Mouse (Mus musculus) gastrocnemius, postnatal 4 days (tissue): ENCODE data around the gene Etl4. TPM values are rescaled to one million over a fixed set of nuclear protein-coding genes. Genes with fewer than 3 reads are reported as not detected.
"Not testable (repeated sequence)": the region's sequence is repeated elsewhere in the genome, so short reads cannot be mapped to it uniquely, and the experiment has no call there.

ENCODE experiments used
- DNase-seq, 2 experiments: peaks; one replicate each; pipeline ENCODE4 v3.0.0; 2021 to 2022; ENCODE audit warnings: low spot score in 2 of 2, mixed read lengths in 2 of 2
- total RNA-seq, 2 experiments: library from RNA; stranded (reverse); gene quantifications; 2 replicates each; pipeline ENCODE4 v1.2.3; 2021

Etl4 gene
- total RNA-seq, 2 experiments from 2014 or later: 32.9 to 38.3 TPM

DNA sequence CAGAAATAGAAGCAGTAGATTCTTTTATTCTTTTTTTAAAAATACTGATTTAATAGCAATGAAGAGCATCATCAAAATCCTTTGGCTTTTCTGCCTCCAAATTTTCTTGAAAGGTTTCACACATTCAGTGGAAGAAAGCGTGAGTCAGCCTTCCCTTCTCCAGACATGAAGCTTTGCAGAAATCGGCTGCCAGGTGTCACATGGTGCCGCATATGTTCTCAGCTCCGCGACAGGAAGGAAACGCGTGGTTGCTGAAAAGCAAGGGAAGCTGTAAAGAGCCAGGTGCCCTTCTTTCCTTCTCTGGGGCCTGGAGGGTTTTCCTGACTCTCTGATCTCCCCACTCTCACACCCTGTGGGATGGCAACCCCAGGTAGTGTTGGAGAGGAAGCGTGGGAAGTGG lies 383.8 kb downstream of the Etl4 start:
- DNase-seq: no peak

DNA sequence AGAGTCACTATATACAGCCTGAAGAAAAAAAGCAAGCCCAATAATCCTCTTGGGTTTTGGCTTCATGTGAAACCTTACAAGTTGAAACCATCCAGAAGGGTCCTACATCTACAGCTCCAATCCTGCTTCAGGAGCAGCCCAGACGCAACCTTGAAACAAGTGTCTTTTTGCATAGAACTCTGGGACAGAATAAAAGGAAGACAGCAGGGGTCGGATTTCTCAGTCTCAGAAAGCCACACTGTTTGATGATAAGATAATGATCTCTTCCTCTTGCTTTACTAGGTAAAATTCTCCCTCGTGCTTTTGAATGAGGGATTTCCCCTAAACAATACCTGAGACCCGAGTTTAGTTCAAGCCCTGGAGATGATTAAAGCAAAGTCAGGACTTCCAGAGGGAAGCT lies 385.0 kb downstream of the Etl4 start:
- no peak for DNase-seq

DNA sequence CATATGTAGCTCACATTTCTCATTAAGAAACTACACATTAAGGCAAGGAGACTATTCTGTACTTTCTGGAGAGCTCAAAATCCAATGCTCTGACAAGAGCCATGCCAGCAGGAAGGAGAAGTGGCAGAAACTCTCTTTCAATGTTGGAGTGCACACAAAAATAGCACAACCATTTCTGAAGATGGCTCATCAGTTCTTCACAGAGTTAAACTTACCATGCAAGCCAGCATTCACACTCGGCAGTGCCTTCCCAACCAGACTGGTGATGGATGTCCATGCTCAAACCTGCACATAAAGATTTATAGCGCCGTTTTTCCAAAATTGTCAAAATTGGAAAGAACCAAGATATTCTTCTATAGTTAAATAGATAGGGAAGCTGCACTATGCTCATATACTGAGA lies 392.9 kb downstream of the Etl4 start:
- no peak for DNase-seq

DNA sequence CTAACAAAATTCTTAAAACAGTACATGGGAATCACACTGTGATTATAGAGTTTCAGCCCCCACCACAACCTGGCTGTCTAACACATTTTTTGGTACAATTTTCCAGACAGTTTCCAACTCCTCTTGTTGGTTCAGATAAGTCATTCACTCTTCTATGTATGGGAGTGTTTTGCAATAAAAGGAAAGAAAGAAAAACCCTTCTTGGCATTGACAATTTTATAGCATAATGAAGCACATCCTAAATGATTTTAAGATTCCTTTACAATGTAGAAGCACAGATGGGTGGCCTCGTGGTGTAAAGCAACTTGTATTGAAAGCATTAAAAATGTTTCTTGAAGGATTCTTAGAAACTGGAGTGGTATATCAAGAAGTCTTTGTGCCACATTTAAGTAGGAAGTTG lies 415.4 kb downstream of the Etl4 start:
- DNase-seq: no peak

- no peak for DNase-seq
Measured at GRCm38 (mm10) chr2:20336176-20336575, 426.6 kb downstream of the Etl4 start.

DNA sequence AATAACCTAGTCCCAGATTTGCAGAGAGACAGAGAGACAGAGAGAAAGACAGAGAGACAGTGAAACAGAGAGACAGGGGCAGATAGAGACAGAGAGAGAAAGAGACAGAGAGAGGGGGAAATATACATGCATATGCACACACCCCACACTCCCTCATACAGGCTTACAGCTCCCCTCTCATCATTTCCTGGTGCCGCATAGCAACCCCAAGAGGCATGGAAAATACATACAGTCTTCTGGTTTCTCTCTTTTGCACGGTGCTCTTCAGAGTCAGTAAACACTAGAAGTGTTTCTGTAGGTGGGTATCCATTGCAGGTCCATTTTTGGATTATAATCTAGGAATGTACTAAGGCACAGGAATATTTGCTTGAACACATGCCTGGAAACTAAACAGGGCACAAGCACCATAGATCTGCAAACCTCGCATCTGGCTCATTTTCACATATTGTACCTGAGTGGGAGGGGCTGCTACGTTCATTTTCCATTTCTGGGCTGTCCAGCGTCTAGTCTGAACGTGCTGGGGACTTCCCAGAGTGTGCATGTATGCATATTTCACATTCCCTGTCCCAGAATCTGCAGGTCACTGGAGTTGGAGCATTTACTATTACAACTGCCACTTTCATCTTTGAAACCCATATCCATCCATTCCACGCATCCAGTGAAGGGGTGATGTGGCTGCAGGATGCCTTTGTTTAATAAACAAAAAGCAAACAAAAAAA lies 429.6 kb downstream of the Etl4 start:
- no peak for DNase-seq

- DNase-seq: no peak
Measured at GRCm38 (mm10) chr2:20339919-20340318, 430.3 kb downstream of the Etl4 start.

DNA sequence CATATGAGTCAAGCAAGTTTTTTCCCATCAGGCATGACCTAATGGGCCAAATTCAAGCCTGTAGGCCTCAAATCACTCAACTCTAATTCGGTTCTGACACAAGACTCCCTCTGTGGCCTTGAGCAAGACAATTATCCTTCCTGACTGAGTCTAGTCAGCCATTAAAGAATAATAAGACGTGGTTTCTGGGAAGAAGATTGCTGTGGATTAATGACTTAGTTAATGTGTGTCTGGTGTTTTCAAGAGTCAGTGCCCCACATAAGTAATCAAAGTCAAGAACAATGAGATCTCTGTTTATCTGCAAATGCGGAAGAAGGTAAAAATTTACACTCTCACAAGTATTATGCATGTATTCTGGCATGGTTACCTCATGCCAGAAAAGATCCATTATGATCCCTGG lies 437.3 kb downstream of the Etl4 start:
- no peak for DNase-seq

DNA sequence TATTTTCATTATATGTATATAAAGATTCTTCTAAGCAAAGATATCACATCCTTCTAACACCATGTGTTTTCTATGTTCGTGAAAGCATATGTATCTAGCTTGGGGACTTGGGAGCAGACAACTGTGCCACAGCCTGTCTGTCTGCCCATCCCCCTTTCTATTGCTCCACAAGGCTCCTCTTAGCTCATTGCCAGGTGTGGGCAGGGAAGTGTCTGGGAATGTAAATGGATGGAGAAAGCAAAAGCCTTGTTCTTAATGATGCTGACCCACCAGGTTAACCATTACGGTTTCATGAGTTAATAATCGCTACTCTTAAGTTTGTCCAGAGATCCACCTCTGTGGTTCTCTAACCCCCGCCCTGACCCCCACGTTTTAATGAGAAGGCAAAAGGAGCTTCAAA lies 439.7 kb downstream of the Etl4 start:
- no peak for DNase-seq

DNA sequence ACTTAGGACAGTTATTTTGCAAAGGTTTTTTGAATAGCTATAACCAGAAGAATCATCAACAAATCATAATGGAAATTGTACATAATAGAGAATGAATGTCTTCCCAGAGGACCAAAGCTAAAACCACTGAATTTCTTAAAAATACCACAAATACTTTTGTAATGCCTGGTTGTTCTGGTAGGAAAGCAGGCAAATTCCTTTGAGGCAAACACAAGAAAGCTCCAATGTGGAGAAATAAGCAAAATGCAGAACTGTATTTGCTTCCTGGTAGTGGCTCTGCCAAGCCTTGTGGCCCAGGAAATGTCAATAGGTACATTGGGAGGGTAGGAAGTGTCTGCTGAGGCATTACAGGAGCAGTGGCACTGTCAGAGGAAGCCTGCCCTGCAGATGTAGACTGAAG lies 443.2 kb downstream of the Etl4 start:
- DNase-seq: no peak

DNA sequence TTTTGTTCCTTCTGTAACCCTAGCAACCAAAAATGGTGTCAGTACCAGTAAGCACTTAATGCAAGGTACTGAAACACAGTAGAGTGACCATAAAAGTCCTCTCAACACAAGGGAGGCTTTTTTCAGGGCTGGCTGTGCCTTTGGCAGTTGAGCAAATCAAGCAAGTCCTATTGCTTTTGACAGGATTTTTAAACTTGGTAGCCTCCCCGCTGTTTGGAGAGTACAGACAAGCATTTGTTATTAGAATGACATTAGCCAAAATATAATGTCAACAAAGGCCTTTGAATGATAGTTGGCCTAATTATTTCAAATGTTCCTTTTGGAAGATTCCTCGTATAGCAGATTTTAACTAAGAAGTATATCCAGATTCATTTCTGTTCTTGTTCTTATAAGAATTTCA lies 467.4 kb downstream of the Etl4 start:
- DNase-seq: no peak

DNA sequence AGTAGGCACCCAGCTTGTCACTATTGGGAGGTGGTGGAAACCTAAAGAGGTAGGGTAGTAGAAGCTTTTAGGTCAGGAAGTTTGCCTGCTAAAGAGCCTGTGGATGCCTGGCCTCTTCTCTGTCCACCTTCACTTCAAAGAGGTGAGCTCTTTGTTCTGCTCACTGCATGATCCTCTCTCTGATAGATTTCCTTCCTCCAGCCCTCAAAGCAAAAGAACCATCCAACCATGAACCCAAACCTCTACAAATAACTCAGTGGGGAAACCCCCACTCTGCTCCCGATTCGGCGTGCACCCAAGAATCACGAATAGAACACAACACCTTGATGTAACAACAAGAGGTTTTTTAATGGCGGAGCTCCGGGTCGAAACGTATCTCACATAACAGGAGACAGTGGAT lies 471.3 kb downstream of the Etl4 start:
- DNase-seq: not testable (repeated sequence)

DNA sequence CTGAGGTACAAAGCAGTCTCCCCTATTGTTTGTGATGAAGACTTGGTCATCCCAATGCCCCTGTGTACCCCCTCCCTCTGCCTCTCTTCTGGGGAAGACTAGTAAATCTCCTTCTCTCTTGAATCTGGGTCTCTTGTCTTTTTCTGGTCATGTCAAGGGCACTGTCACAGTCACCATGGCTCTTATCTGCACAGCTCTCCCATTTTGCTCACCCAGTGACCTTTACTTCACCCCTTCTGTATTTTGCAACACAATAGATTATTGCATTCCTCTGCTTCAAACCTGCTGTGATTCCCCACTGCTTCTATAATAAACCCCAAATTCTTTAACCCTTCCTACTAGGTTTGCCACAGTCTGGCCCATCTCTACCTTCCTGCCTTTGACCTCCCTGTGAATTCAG lies 484.5 kb downstream of the Etl4 start:
- no peak for DNase-seq

- DNase-seq: no peak
Measured at GRCm38 (mm10) chr2:20396978-20397377, 487.4 kb downstream of the Etl4 start.

DNA sequence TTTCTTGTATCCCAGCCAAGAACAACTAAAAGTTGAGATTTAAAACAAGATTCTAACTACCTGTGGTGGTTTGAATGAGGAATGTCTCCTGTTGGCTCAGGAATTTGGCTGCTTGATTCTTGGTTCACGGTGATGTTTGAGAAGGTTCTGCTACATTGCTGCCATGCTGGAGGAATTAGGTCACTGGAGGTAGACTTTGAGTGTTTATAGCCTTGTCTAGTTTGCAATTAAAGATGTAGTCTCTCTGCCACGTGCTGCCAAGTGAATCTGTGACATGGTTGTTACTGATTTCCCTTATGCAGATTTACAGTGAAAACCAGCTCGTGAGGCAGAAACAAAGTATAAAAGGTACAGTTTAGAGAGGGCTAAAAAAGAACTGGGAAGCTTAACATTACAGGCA lies 491.0 kb downstream of the Etl4 start:
- DNase-seq: no peak

DNA sequence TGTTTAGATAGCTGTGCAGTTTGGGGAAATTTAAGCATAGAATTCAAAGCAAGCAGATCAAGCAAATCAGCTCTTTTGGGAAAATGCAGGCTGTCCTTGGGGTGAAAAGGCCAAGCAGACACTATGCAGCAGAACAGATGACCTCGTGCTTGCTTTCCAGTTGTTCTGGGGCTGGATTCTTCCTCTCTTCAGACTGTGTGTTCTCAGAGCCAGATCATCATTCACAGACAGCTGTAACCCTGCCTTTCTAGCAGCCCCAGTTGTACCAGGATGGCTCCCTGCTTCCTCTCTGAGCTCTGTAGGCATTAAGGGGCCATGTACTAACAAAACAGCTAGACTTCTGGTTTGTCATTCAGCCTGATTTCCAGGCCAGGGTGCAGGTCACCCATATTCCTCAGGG lies 494.8 kb downstream of the Etl4 start:
- DNase-seq: no peak

DNA sequence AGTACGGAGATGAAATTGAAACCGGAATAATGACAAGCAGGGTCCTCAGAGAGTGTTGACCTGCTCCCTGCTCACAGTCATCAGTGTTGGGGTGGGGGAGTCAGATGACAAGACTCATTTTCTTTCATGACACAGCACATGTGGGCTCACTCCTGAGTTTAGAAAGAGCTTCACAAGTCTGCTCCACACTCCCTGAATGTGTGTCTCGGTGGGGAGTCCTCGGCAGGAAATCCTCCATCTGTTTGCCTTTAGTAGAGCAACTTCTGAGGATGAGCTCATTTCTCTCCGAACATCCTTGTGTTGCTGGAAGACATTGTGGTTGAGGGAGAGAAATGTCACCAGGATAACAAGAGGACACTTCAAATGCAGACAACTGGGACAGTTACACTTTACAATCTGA lies 497.5 kb downstream of the Etl4 start:
- no peak for DNase-seq

DNA sequence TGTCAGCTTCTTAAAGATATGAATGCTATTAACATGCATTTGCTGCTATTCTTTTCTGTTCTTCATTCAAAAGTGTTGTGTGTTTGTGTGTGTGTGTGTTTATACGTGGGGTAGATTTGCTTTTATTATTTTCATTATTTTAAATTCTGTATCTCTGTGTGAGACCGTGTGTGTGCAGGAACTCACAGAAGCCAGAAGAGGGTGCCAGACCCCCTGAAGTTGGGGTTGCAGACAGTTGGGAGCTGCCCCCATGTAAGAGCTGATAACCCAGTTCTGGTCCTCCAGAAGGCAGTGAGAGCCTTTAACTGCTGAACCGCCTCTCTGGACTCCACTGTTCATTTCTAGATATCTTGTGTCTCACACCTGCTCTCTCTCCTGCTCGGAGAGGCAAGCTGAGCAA lies 505.3 kb downstream of the Etl4 start:
- no peak for DNase-seq

DNA sequence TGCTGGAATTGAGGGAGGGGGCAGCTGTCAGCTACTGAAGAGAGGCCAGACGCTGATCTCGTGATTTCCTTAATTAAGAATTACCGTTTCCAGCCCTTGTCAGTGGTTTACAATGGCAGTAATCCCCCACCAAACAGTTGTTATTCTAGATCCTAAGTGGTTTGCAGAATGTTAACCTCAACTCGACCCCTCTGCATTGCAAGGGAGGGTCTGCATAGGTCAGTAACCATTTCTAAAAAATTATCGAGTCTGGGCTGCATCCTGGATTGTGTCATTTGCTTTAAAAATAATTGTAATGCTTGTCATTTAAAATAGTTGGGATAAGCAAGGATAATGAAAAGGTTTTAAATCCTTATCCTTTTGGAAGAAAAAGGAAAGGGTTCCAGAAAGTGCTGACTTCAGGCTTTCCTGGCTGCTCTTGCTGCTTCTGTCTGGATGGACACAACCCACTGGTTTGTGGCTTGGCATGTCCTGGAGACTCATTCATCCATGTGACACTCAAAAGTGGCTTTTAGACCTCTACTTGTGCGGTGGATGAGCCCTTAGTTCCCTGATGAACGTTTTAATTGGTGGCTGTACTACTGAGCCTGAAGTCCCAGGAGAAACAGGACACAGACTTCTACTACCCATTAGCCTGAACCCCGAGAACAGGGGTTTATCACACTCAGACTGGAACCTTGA lies 507.5 kb downstream of the Etl4 start:
- DNase-seq: no peak

- no peak for DNase-seq
Measured at GRCm38 (mm10) chr2:20417998-20418397, 508.4 kb downstream of the Etl4 start.

DNA sequence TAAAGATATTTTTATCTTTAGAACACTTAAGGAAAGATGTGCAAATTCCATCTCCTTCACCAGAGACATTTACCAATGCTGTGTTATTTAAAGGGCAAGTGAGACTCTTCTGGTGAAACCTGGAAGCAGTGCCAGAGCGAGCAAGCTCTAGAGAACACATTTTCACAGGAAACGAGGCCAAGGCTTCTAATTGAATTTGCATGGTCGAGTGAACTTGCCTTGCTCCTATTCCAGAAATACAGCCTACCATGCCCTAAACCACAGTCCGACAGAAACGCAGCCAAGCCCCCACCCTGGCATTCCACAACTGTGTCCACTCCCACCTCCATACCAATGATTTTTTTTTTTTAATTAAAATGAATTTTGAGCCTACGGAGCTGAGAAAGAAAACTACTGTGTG lies 510.4 kb downstream of the Etl4 start:
- DNase-seq: no peak

- DNase-seq: no peak
Measured at GRCm38 (mm10) chr2:20422275-20422674, 512.7 kb downstream of the Etl4 start.

GRCm38 (mm10) chr2:20433656-20434055 lies 524.1 kb downstream of the Etl4 start:
- DNase-seq: no peak
